Mouse (Mus musculus): ENCODE data around the gene Car5b.
A peak's percentile ranks its signal among the peaks of the same experiment; 100 is the strongest.

The Car5b gene

GRCm38 (mm10) chrX:163958467-163958875 lies 69.3 kb downstream of the Car5b start, which contains the start of gene Zrsr2:
Gene Zrsr2 (minus strand): TSS chrX:163958661.
- DNase-seq (ENCODE audit: low read depth, low spot score), result peak; percentile 95

GRCm38 (mm10) chrX:163957803-163958466 lies 69.9 kb downstream of the Car5b start:
- DNase-seq (ENCODE audit: low read depth, low spot score), result peak; percentile 87

GRCm38 (mm10) chrX:163957381-163957780 lies 70.4 kb downstream of the Car5b start:
- no peak for DNase-seq (ENCODE audit: low read depth, low spot score)

- DNase-seq (ENCODE audit: low read depth, low spot score), result no peak
Observed at GRCm38 (mm10) chrX:163951618-163952017, 76.2 kb downstream of the Car5b start.

GRCm38 (mm10) chrX:163944381-163944780 lies 83.4 kb downstream of the Car5b start:
- DNase-seq (ENCODE audit: low read depth, low spot score), result no peak

- DNase-seq (ENCODE audit: low read depth, low spot score), result no peak
Observed at GRCm38 (mm10) chrX:163938587-163938986, 89.2 kb downstream of the Car5b start.

GRCm38 (mm10) chrX:163934731-163935130 lies 93.1 kb downstream of the Car5b start:
- no peak for DNase-seq (ENCODE audit: low read depth, low spot score)

GRCm38 (mm10) chrX:163929550-163929949 lies 98.2 kb downstream of the Car5b start:
- no peak for DNase-seq (ENCODE audit: low read depth, low spot score)

Data from ZHBTc4 (cell line).